Mouse (Mus musculus): Measurements from ENCODE around the gene Glmp.
"Not testable (repeated sequence)": the region's sequence is repeated elsewhere in the genome, so short reads cannot be mapped to it uniquely, and the experiment has no call there.

- TF ChIP-seq POLR2A, CTCF (IDR thresholded peaks at IDR 0.05; ENCODE audit: extremely low read depth, insufficient read depth, low read length): not testable (repeated sequence)
These were observed 43.5 kb upstream of the Glmp start for GRCm38 (mm10) chr3:88281141-88281916.
